Mouse (Mus musculus) liver (tissue): ENCODE data around the gene Prss37.

Experiments
- DNase-seq: peaks from one replicate; pipeline ENCODE4 v3.0.0-alpha.2; 2020; ENCODE audit warnings: mixed read lengths

Prss37 gene

GRCm38 (mm10) chr6:40519408-40519807 lies at the start of gene Prss37:
Prss37 (minus strand) TSS chr6:40519508.
- DNase-seq = no peak

GRCm38 (mm10) chr6:40554950-40555349 lies 35.6 kb upstream of the Prss37 start, which contains the start of gene Olfr461:
Olfr461 (minus strand) TSS chr6:40555050.
- no peak for DNase-seq

- DNase-seq = no peak
Observed at GRCm38 (mm10) chr6:40544690-40545089, 25.4 kb upstream of the Prss37 start.

- no peak for DNase-seq
Observed at GRCm38 (mm10) chr6:40493229-40493628, 26.1 kb downstream of the Prss37 start, which contains the start of gene Tas2r108. Tas2r108 (plus strand) TSS chr6:40493529.

GRCm38 (mm10) chr6:40490933-40491332 lies 28.4 kb downstream of the Prss37 start, which contains the start of gene Tas2r137:
Tas2r137 (plus strand) TSS chr6:40491233.
- DNase-seq = no peak

- DNase-seq = no peak
Observed at GRCm38 (mm10) chr6:40482318-40482717, 37.0 kb downstream of the Prss37 start.

GRCm38 (mm10) chr6:40479705-40480104 lies 39.6 kb downstream of the Prss37 start:
- no peak for DNase-seq

- no peak for DNase-seq
Observed at GRCm38 (mm10) chr6:40476132-40476531, 43.2 kb downstream of the Prss37 start.

GRCm38 (mm10) chr6:40471720-40472010 lies 47.6 kb downstream of the Prss37 start:
- DNase-seq = no peak

- DNase-seq = peak; percentile 91
Observed at GRCm38 (mm10) chr6:40470916-40471719, 48.2 kb downstream of the Prss37 start, which contains the start of gene Ssbp1. Ssbp1 (plus strand) TSS chr6:40471352.

GRCm38 (mm10) chr6:40465710-40466109 lies 53.6 kb downstream of the Prss37 start:
- no peak for DNase-seq
